Mouse (Mus musculus): ENCODE results near the gene Pcdh9.

Pcdh9 gene

DNA sequence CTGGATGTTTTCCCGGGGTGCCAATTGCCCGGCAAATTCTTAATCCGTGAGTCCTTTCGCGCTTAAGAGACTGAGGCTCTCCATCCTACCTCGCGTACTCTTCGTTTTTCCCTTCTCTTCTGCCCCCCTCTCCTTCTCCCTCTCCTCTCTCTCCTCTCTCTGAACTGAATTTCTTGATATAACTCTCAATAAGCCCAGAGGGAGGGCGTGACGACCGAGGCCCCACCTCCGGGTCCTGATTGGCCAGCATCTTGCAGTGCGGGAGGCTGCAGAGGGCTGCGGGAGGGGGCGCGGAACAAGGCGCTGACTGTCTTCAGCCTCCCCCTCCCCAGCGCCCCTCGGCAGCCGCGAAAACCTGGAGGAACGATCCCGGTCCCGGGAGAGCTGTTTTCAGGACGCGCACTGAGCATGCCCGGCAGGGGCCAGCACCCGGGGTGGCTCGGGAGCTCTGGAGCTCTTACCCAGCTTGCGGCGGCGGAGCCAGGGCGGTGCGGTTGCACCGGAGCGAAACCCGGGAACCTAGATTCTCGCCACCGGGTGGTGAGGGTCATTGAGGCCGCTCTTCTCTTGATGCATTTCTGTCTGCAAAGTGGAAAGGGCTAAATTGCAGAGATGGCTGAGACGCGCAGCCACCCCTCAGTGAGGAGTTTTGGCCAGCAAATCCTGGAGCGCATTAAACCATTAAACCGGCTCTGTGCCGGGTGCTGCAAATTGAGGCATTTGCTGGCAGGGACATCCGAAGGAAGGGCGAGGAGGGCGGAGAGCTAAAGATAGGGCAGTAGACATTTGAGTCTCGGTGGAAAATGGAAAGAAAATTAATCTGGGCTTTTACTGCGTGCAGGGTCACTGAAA, at the start of gene Pcdh9:
Pcdh9 (minus strand) TSS at position 161 of the 852 bp plus-strand sequence.
- DNase-seq, result peak; percentile 97

DNA sequence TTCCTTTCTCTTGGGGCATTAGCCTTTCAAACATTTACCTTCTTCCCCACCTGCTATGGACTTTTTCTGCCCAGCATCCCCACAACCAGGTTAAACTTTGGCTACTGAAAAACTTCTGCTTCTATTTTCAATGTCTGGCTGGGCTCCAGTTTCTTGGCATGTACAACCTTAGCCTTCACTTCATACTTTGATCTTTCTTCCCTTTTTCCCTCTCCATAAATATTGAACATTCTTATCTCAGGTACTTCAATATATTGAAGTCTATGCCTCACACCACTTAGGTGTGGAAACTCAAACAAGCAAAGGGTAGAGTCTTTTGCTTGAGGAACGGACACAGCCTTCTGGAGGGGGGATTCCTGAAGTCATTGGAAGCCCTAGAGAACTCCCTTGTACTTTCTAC, 16.4 kb upstream of the Pcdh9 start:
- DNase-seq, result no peak

DNA sequence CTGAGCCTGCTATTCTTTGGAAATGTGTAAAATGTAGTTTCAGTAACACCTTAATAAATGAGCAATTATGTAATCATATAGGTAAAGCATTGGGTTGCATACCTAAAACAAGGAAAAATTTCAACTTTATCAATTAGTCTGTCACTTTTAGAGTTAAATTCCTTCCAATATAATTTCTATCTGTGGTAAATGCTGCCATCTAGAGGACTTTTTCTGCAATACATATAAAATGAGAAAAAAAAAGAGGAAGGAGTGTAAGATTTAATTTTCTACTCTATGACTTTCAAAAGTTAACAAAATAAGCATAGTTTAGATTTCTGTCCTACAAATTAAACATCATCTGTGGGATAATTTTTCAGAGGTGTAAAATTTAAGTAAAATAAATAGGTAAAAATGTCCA, 8.1 kb upstream of the Pcdh9 start:
- DNase-seq, result peak; percentile 52

DNA sequence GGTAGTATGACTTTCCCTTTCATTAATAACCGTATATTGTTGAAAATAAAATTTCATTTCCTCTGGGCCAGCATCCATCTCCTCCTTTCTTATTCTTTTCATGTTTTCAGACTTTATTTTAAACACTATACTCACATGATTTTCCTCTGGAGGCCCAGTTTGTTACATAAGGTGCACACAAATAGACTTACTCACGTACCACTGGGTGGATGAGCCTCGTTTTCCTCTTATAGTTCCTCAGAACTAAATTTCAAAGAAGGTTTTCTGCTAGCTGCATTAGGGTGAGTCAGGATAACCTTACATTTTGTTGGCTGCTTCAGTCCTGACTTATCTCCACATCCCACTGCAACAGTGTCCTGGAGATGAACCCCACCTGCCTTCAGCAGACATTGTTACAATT, 4.7 kb upstream of the Pcdh9 start:
- DNase-seq, result no peak

DNA sequence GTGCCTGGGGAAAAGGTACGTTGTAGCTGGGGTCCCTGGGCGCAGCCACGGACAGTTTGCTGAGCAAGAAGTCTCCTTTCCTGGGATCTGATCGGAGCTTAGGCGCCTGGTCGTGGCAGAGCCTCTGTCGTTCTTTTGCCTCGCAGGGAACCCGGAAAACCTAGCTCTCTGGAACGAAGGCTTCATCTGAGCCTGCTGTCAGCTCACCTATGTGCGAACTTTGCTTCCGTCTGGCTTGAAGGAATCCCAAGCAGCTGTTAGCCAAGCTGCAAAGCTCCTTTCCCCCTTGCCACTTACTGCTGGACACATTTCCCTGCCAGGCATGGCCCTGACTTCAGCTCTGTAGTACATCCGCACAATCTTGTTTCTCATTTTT, 880 bp upstream of the Pcdh9 start:
- peak; percentile 69 for DNase-seq

DNA sequence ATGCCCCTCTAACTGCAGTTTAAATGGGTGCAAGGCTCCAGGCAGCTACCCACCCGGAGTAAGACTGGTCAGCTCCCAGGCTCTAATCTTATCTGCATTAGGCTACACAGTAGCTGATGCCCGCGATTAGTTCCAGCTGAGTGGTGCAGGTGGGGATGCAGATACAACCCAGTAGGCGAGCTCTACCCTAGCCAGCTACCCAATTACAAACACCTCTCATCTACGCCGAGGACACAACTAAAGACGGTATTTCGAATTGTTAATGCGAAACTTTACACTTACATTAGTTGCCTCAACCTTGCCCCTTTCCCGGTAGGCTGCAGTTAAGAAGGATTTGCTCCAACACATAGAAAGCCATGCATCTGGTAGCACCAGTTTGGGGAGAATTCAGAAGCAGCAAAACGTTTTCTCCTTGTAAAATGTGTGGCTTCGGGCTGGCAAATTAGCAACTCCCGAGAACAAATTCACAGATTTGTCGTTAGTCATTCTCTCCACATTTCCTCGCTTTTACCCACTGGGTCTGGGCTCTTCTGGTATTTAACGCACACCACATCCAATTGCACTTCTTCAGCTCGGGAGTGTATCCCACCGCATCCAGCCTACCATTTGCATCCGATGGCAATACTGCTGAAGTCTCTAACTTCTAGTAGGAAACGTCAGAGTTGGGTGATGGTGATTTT, 500 bp downstream of the Pcdh9 start:
- DNase-seq, result peak; percentile 77

DNA sequence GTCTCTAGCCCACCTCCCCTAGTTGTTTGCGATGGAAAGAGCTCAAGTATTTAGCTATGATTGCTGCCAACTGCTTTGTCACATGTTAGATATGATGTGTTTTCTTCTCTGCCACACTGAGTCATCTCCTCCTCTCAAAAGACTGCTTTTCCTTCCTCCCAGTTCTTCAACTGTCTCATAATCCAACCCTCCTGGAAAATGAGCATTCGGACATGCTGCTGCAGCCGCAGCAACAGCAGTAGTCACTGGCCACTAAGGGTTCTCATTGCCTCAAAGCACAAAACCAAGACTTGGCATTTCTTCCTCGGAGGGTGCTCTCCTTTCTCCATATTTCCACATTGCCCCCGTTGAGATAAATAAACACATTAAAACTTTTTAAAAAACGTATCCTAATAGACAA, 1.2 kb downstream of the Pcdh9 start:
- peak; percentile 59 for DNase-seq

DNA sequence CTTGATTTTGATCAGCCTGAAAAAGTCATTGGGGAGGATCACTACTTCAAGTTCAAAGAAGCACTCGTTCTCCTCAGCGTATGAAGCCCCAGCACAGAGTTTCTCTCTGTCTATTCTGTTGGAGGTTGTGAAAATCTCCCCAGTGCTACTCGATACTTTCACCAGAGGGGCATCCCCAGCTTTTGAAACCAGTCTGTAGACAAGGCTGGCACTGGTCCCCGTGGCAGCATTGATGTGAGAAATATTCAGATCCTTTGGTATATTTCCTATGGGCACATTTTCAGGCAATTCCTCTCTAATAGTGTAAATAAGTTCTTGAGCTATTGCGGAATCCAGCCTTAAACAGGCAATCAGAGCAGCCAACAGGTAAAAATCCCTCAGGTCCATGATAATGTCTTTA, 2.1 kb downstream of the Pcdh9 start:
- DNase-seq, result peak; percentile 49

DNA sequence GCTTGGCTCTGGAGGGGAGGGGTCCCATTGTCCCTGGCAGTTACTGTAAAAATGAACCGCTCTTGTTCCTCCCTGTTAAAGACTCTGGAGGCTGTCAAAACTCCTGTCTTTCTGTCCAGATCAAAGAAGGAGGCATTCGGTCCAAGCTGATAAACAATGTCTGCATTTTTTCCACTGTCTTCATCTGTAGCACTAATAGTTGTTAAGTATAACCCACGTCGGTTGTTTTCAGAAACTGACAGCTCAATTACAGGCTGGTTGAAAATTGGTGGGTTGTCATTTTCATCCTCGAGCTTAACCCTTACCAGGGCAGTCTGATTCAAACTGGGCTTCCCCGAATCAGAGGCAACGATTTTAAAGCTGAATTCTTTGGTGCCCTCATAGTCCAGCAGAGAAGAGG, 3.4 kb downstream of the Pcdh9 start:
- peak; percentile 29 for DNase-seq

DNA sequence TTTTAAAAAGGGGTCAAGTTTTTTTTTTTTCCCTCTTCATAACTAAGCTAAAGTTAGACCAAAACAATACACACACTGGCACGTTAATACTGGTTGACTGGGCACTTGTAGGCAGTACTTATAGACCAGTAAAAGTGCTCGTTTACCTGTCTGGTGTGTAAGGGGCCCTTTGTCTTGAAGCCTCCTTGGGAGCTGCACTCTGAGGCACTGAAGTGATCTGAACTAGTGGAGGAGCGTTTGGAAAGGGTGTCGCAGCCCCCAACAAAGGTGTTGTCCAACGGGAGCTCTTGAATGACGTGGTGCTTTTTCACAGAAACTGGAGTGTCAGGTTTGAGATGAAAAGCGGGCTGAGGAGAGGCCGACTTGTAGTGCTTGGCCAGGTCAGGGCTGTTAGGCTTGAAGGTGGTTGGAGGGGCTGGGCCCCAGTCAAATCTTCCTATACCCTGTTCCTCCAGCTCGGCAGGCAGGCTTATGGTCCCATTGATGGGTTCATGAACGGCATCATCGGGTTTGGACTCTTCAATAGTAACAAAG, 4.9 kb downstream of the Pcdh9 start:
- peak; percentile 30 for DNase-seq

DNA sequence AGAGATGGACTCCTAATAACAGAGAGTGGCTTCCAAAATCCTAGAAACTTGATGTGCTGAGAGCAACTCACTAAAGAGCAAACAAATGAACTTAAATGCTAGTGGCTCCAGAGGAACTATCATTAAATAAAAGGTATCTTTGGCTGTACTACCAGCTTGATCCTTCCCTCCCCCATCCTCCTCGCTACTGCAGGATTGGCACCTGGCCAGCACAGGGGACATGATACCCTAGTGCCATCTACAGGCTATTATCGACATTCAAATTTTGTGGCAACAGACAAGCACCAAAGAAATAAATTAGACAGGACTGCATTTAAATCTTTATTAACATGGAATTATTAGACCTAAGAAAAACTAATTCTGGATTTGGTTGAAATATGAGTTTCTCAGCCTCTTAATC, 6.0 kb downstream of the Pcdh9 start:
- DNase-seq, result peak; percentile 94

DNA sequence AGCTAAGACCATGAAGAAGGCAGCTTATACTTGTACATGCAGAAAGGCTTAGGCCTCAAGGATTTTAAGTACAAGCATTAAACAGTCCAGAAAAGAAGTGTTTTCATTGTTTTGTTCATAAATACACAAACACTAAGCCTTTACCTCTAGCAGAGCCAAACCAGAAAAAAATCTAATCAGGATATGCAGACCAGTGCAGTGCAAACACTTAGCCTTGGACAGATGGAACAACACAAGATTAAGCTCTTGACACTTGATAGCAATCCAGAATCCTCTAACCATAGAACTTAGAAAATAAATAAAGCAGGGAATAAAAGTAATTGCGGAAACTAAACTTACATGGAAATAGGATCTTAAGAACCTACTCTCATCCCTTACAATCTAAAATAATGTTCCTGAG, 10.4 kb downstream of the Pcdh9 start:
- DNase-seq, result peak; percentile 68

DNA sequence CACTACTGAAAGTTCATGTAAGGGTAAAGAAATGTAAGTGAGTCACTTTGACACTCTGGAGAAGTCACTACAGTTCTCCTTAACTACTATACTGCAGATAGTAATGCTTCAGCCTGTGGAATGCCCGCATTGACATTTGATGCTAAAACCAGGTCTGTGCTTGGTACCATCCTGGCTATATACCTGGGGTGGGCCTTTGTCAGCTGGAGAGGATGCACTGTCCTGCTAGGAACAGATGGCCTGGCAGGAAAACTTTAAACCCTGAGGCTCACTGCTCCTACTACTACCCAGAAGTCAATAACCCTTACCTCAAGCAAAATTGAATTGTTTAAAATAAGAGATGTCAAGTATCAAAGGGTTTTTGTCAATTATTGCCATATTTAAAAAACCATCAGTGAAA, 14.5 kb downstream of the Pcdh9 start:
- DNase-seq, result peak; percentile 85

DNA sequence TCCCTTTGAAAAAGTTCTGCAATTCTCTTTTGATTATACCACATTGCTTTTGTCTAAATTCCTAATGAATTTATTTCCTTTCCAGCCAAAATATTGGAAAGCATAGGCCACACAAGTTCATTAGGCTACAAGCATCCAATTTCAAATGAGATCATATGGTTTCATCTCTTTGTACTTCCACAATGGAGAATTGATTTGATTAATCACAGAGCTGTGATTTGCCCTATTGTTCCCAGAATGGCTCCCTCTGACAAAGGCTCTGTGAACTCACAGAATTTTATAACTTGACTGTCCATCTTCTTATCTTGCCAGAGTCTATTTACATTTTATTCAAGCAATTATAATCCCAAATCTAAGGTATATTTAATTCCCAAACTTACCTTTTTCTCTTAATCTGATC, 22.3 kb downstream of the Pcdh9 start:
- no peak for DNase-seq

DNA sequence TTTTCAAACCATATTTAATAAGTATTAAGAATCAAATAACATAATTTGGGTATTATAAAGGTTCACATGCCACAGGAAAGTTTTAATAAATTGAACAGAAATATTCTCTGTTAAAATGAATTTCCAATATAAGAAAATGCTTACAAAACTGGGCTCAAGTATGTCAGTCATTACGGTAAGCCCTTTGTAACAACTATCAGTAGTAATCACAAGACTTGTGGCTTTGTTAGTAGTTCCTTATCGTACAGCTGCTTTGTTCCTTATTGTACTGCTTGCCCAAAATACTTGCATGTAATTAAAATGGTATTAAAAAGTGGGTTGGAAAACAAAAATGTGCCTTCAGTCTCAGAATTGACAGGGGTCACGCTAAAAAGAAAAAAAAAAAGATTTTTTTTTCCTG, 32.4 kb downstream of the Pcdh9 start:
- no peak for DNase-seq

DNA sequence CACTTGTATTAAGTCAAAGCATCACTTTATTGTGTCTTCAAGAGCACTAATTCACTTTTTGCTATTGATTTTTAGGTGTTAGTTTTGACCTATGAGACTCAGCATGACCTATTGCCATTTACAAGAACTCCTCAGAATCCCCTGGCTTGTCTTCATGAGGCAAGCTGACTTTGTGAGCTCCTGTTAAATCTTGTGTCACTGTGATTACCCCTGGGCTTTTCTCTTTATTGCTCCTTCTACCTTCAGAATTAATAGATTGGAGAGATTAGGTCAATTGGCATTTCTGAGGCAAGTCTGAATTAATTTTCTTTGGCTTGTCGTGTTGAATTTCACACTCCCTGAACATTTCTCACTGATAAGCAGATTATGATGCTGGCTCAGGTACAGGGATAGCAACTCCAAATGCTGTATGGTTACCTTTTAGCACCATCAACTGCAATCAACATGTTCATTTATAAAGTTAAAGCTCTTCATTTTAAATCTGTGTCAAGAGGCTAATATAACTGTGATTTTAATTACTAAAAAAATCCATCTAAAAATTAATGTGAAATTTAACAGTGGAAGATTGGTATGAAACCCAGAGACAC, 44.3 kb downstream of the Pcdh9 start:
- DNase-seq, result no peak

DNA sequence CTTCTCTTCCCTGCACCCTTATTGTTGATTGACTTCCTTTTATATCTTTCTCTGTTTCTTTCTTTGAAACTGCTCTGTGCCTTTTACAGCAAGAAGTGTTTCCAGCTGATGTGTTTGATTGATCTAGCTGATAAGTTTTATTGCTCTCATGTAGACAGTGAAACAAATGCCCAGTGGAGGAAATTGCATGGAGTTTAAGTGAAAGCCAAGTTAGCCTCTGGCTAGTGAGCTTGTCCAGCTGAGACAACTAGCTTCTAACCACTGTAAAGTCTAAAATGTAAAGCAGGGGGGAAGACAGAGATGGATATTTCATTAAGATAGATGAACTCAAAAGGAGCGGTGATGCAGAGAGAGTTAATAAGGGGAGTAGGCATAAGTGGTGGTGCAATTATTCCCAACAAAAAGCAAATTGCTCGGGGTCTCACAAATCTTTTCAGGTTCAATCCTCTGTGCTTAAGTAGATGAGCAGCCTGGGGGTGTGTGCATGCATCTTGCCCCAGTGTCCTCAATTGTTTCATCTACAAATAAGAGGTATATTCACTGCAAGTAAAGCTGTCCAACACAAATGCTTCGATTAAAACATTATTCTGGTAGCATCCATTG, 47.7 kb downstream of the Pcdh9 start:
- DNase-seq, result no peak

DNA sequence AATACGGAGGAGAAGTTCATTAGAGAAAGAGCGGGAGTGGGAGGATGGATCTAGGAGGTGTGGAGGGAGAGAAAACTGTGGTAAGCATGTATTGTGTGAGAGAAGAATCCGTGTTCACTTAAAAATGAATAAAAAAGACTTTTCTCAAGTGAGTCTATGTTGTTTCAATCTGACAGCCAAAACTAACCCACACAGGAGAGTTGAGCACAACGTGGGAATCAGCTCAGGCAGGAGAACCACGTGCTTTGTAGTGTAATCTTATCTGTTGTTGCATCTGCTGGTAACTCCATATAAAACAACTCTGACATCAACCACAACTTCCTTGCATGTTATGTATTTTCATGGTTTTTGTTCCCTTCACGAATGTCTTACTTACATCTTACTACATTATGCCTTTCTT, 58.0 kb downstream of the Pcdh9 start:
- DNase-seq, result no peak

DNA sequence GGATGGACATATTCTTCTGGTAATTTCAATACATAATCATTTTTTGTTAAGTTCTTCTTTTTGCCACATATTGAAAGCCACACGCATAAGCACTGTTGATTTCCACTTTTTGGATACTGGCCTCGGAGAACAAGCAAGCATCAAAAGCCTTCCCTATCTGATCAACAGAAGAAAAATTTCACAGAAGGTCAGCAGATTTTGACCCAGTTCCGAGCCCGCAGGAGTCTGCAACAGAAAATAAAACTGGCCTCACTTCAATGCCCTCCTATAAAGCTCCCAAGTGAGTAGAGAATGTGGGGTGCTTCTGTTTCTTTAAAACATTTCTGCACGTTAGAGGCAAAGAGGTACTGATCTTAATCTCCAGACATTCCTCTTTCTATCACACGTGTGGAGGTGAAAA, 63.3 kb downstream of the Pcdh9 start:
- DNase-seq, result peak; percentile 88

DNA sequence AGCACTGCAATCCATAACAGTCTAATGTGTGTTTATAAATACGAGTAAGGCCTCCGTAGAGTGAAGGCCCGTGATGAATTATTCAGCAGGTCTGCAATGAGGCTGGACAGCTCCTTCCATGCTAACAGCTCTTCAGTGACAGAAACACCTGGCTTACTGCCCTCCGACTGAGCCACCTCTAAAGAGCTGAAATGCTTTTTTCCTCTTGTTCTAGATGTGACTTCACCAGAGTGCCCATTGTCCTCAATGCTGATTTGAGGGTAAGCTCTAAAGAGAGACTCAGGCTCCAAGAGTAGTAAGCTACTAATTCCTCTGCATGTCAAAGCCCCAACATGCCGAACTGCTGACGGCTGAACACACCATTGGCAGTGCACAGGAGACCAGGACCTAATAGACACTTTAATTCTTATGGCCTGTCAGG, 64.4 kb downstream of the Pcdh9 start:
- DNase-seq, result peak; percentile 67

DNA sequence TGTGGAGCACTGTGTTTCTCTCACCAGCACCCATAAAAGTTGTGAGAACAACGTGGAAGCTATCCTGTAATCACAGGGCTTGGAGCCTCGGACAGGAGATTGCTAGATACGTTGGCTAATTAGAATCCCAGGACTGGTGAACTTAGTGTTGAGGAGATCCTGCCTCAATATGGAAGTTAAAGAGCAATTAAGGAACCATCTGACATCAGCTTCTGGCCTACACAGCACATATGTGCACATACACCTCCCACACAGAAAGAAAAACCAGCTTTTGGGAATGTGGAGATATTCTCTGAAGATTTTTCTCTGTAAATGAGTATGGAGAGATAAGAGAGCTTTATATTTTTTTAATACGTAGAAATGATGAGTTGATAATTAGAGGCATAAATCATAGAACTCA, 71.6 kb downstream of the Pcdh9 start:
- DNase-seq, result no peak

DNA sequence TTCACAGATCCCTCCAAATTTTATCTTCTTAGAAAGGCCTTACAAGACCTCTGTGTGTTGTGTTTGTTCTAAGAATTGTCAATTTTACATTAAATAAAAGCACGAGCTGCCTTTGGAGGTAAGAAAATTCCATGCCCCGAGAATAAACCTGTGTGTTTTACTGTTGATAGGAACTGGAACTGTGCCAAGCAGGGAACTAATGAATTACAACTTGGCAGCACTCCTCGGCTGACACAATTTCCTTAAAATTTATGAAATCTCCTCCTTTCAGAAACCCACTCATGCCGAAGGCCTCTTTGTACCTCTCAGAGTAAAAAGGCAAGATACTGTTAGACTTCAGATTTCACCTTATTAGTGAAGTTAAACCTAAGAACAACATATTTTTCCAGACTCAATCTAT, 72.9 kb downstream of the Pcdh9 start:
- peak; percentile 63 for DNase-seq

DNA sequence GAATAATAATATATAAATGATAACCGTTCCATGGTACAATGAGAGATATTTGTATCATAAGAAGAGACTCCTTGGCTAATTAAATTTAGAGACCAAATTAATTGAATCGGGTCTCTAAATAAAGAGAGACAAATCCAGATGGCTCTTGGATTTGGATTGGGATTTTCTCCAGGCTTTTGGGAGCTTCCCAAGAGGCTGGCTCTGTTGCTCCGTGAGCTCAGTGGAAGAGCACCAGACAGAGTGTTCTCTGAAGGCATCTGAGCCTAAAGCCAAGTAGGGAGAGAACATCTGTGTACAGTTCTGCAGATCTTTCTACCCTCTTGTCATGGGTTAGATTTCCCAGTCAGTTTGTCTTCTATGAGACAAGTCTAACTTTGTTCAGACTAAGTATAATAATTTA, 95.9 kb downstream of the Pcdh9 start:
- DNase-seq, result peak; percentile 69

All from cerebellum, adult 9-10 months (tissue).